Mouse (Mus musculus): ENCODE measurements around the gene Styxl1. TPM values are rescaled to one million over a fixed set of nuclear protein-coding genes. Genes with fewer than 3 reads are reported as not detected.

The Styxl1 gene
- 0.16 TPM in 1 of 2 replicates, not detected in the other for polyA plus RNA-seq (2016; fragmentation: Nextera tagmentation; extraction: Ambion mirVana)

GRCm38 (mm10) chr5:135777796-135778470, at the start of gene Styxl1:
Gene Styxl1, minus strand, starts transcription at chr5:135778385.
- no peaks in the 10 kb centered on the region for H3K9me3 ChIP-seq (replicated peaks)
- peaks cover 43% of the 10 kb centered on the region for H3K4me1 ChIP-seq
- H3K27ac ChIP-seq: peak within 1 kb of the TSS; percentile 92
- peak; percentile 92 for ATAC-seq
- H3K27me3 ChIP-seq (replicated peaks): 0 out of 2 replicates have a peak, but pooled peaks cover 5% of the 10 kb centered on the region
- H3K36me3 ChIP-seq: peaks cover 31% of the 10 kb centered on the region
- peak within 1 kb of the TSS; percentile 92 for H3K9ac ChIP-seq
- H3K4me3 ChIP-seq: peak within 1 kb of the TSS; percentile 82
- under 1% methylated on average over 45 of the region's 45 CpGs for WGBS (ENCODE audit: insufficient replicate concordance)
- peak within 1 kb of the TSS; percentile 85 for H3K4me2 ChIP-seq

- no peak overlapping the region for H3K4me3 ChIP-seq
- H3K36me3 ChIP-seq: no peaks in the 10 kb centered on the region
- no peak overlapping the region for H3K9ac ChIP-seq
- WGBS (ENCODE audit: insufficient replicate concordance): 44% methylated on average over 6 of the region's 6 CpGs
- no peak for ATAC-seq
- H3K4me1 ChIP-seq: no peaks in the 10 kb centered on the region
- H3K27ac ChIP-seq: no peak overlapping the region
- H3K27me3 ChIP-seq (replicated peaks): peaks cover 25% of the 10 kb centered on the region
- H3K4me2 ChIP-seq: no peak overlapping the region
- no peaks in the 10 kb centered on the region for H3K9me3 ChIP-seq (replicated peaks)
Observed at GRCm38 (mm10) chr5:135826225-135826624, 48.0 kb upstream of the Styxl1 start.

- Histone ChIP-seq H3K9me3 (replicated peaks) (no peaks in the 10 kb centered on the region), H3K27me3 (replicated peaks) (peaks cover 37% of the 10 kb centered on the region), H3K9ac (no peak overlapping the region), H3K4me1 (no peaks in the 10 kb centered on the region), H3K27ac (no peak overlapping the region), H3K36me3 (no peaks in the 10 kb centered on the region), H3K4me2 (no peak overlapping the region), H3K4me3 (no peak overlapping the region)
- no peak for ATAC-seq
- 50% methylated on average over 3 of the region's 3 CpGs for WGBS (ENCODE audit: insufficient replicate concordance)
Observed at GRCm38 (mm10) chr5:135824517-135824916, 46.3 kb upstream of the Styxl1 start.

- no peak overlapping the region for H3K4me3 ChIP-seq
- 27% methylated on average over 7 of the region's 7 CpGs for WGBS (ENCODE audit: insufficient replicate concordance)
- no peak overlapping the region for H3K27ac ChIP-seq
- no peaks in the 10 kb centered on the region for H3K4me1 ChIP-seq
- ATAC-seq: no peak
- peaks cover 49% of the 10 kb centered on the region for H3K27me3 ChIP-seq (replicated peaks)
- H3K36me3 ChIP-seq: no peaks in the 10 kb centered on the region
- H3K9ac ChIP-seq: no peak overlapping the region
- H3K4me2 ChIP-seq: no peak overlapping the region
- H3K9me3 ChIP-seq (replicated peaks): no peaks in the 10 kb centered on the region
Observed at GRCm38 (mm10) chr5:135822316-135822944, 44.2 kb upstream of the Styxl1 start.

- ATAC-seq: no peak
- Histone ChIP-seq H3K9me3 (replicated peaks) (no peaks in the 10 kb centered on the region), H3K9ac (no peak overlapping the region), H3K27me3 (replicated peaks) (peaks cover 40% of the 10 kb centered on the region), H3K27ac (no peak overlapping the region), H3K4me3 (no peak overlapping the region), H3K36me3 (no peaks in the 10 kb centered on the region), H3K4me1 (no peaks in the 10 kb centered on the region), H3K4me2 (no peak overlapping the region)
- WGBS (ENCODE audit: insufficient replicate concordance): 31% methylated on average over 7 of the region's 7 CpGs
Observed at GRCm38 (mm10) chr5:135818491-135818890, 40.3 kb upstream of the Styxl1 start.

- H3K27me3 ChIP-seq (replicated peaks): peaks cover 4% of the 10 kb centered on the region
- H3K4me1 ChIP-seq: no peaks in the 10 kb centered on the region
- no peak overlapping the region for H3K9ac ChIP-seq
- no peak overlapping the region for H3K4me2 ChIP-seq
- no peak overlapping the region for H3K27ac ChIP-seq
- no peaks in the 10 kb centered on the region for H3K36me3 ChIP-seq
- ATAC-seq: no peak
- H3K4me3 ChIP-seq: no peak overlapping the region
- no peaks in the 10 kb centered on the region for H3K9me3 ChIP-seq (replicated peaks)
- 59% methylated on average over 5 of the region's 5 CpGs for WGBS (ENCODE audit: insufficient replicate concordance)
Observed at GRCm38 (mm10) chr5:135812991-135813390, 34.8 kb upstream of the Styxl1 start.

GRCm38 (mm10) chr5:135807263-135807637, 29.1 kb upstream of the Styxl1 start:
- WGBS (ENCODE audit: insufficient replicate concordance): 36% methylated on average over 3 of the region's 3 CpGs
- no peak overlapping the region for H3K4me3 ChIP-seq
- peaks cover 3% of the 10 kb centered on the region; the same call in 1 of the 2 replicates for H3K4me1 ChIP-seq
- H3K27ac ChIP-seq: no peak overlapping the region
- H3K9me3 ChIP-seq (replicated peaks): no peaks in the 10 kb centered on the region
- no peak overlapping the region for H3K4me2 ChIP-seq
- H3K9ac ChIP-seq: no peak overlapping the region
- H3K36me3 ChIP-seq: no peaks in the 10 kb centered on the region
- no peak for ATAC-seq
- H3K27me3 ChIP-seq (replicated peaks): peaks cover 20% of the 10 kb centered on the region

- peaks cover 23% of the 10 kb centered on the region for H3K27me3 ChIP-seq (replicated peaks)
- ATAC-seq: peak; percentile 64; the same call in 1 of the 2 replicates
- H3K4me2 ChIP-seq: no peak within 1 kb of the TSS
- no peaks in the 10 kb centered on the region for H3K9me3 ChIP-seq (replicated peaks)
- no peak within 1 kb of the TSS for H3K4me3 ChIP-seq
- H3K36me3 ChIP-seq: no peaks in the 10 kb centered on the region
- H3K27ac ChIP-seq: no peak within 1 kb of the TSS
- H3K9ac ChIP-seq: no peak within 1 kb of the TSS
- 3% methylated on average over 29 of the region's 29 CpGs for WGBS (ENCODE audit: insufficient replicate concordance)
- peaks cover 3% of the 10 kb centered on the region; the same call in 1 of the 2 replicates for H3K4me1 ChIP-seq
Observed at GRCm38 (mm10) chr5:135806555-135807262, 28.5 kb upstream of the Styxl1 start, which contains the start of gene Srrm3. Gene Srrm3, plus strand, starts transcription at chr5:135806890.

GRCm38 (mm10) chr5:135804735-135805134, 26.6 kb upstream of the Styxl1 start:
- Histone ChIP-seq H3K9me3 (replicated peaks) (no peaks in the 10 kb centered on the region), H3K27ac (no peak overlapping the region), H3K4me2 (no peak overlapping the region), H3K36me3 (no peaks in the 10 kb centered on the region), H3K4me3 (no peak overlapping the region), H3K4me1 (peaks cover 3% of the 10 kb centered on the region; the same call in 1 of the 2 replicates), H3K27me3 (replicated peaks) (peaks cover 39% of the 10 kb centered on the region), H3K9ac (no peak overlapping the region)
- WGBS (ENCODE audit: insufficient replicate concordance): 50% methylated on average over 2 of the region's 2 CpGs
- ATAC-seq: no peak

- ATAC-seq: no peak
- no peaks in the 10 kb centered on the region for H3K36me3 ChIP-seq
- no peak overlapping the region for H3K4me2 ChIP-seq
- no peak overlapping the region for H3K27ac ChIP-seq
- peaks cover 3% of the 10 kb centered on the region; the same call in 1 of the 2 replicates for H3K4me1 ChIP-seq
- no peak overlapping the region for H3K9ac ChIP-seq
- 53% methylated on average over 4 of the region's 4 CpGs for WGBS (ENCODE audit: insufficient replicate concordance)
- no peaks in the 10 kb centered on the region for H3K9me3 ChIP-seq (replicated peaks)
- H3K4me3 ChIP-seq: no peak overlapping the region
- peaks cover 39% of the 10 kb centered on the region for H3K27me3 ChIP-seq (replicated peaks)
Observed at GRCm38 (mm10) chr5:135803676-135804075, 25.5 kb upstream of the Styxl1 start.

GRCm38 (mm10) chr5:135803135-135803534, 24.9 kb upstream of the Styxl1 start:
- 38% methylated on average over 4 of the region's 4 CpGs for WGBS (ENCODE audit: insufficient replicate concordance)
- Histone ChIP-seq H3K4me2 (no peak overlapping the region), H3K4me1 (peaks cover 3% of the 10 kb centered on the region; the same call in 1 of the 2 replicates), H3K36me3 (no peaks in the 10 kb centered on the region), H3K9me3 (replicated peaks) (no peaks in the 10 kb centered on the region), H3K27ac (no peak overlapping the region), H3K27me3 (replicated peaks) (peaks cover 39% of the 10 kb centered on the region), H3K4me3 (no peak overlapping the region), H3K9ac (no peak overlapping the region)
- no peak for ATAC-seq

GRCm38 (mm10) chr5:135802641-135803040, 24.5 kb upstream of the Styxl1 start:
- 73% methylated on average over 8 of the region's 8 CpGs for WGBS (ENCODE audit: insufficient replicate concordance)

More at GRCm38 (mm10) chr5:135802641-135803040, 24.5 kb upstream of the Styxl1 start:
- H3K4me3 ChIP-seq: no peak overlapping the region
- no peak overlapping the region for H3K9ac ChIP-seq
- no peaks in the 10 kb centered on the region for H3K9me3 ChIP-seq (replicated peaks)
- peaks cover 39% of the 10 kb centered on the region for H3K27me3 ChIP-seq (replicated peaks)
- no peaks in the 10 kb centered on the region for H3K36me3 ChIP-seq
- peaks cover 3% of the 10 kb centered on the region; the same call in 1 of the 2 replicates for H3K4me1 ChIP-seq
- H3K27ac ChIP-seq: no peak overlapping the region
- no peak for ATAC-seq
- H3K4me2 ChIP-seq: no peak overlapping the region
